Comparison of ENCODE assay signal across 12 mouse cellular contexts in the genomic region with DNA sequence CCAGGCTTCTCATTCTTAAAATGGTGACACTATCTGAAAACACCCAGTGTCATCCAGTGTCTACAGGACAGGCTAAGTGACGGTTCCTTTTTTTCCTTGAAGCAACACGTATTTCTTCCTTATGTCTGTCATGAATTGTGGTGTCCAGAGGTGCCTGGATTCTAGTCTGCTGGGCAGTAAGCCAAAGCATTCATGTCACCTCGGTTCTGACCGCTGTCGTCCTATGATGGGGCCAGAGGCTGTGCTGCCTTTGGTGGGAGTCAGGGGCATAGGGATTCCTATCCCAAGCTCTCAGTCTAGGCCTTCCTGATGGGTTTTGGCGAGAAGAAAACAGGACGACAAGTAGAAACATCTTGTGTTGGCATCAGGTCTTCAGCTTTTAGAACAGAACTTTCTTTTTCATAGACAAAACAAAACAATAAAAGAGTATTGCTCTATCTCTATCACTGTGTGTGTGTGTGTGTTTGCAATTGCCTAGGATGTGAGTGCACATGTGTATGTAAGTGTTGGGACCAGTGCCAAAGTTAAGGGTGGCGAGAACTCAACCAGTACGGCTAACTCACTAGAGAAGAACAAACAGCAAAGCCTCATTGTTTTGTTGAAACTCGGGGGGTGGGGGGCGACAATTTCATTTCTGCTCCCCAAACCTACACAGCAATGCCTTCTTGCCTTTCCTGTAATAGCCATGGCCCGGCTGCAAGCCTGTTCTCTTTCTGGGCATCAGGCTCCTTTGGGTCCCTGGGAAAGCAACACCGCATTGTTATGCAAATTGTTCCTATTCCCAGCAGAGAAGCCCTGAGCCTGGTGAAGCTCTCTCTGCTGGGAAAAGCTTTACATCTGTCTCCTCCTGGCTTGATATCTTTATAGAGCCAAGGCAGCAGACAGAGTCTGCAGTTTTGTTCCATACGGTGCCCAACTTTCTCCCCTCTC.
DNase-seq lines count a peak whose midpoint lies in the region; ATAC-seq and TF ChIP-seq lines count a peak whose summit lies in the region.
"Had no signal": no experiment of that assay in that cellular context is flagged by ENCODE, and none has a peak within 500 bp of the region (broad histone marks: within the 10 kb centered on the region; RNA-seq: fewer than 3 reads in every experiment).

No protein-coding gene starts in this region.

- H3K4me3 ChIP-seq in gastrocnemius, adult 2 months: no peak overlapping the region
- no peak overlapping the region for H3K4me3 ChIP-seq in ES-E14 (ENCODE audit: insufficient read depth in 1 of 2, low read depth in 1 of 2, low read length in 2 of 2, poor library complexity in 1 of 2, severe bottlenecking in 1 of 2)
- H3K4me3 ChIP-seq in forebrain, embryonic 16.5 days (replicated peaks; ENCODE audit: low read length): no peak overlapping the region
- no peak overlapping the region for H3K4me3 ChIP-seq in midbrain, embryonic 11.5 days (ENCODE audit: low read depth, low read length)
- no peak overlapping the region for H3K4me3 ChIP-seq in intestine, embryonic 15.5 days (replicated peaks)
- H3K4me3 ChIP-seq: limb, embryonic 15.5 days had no signal

- in situ Hi-C loops in ES-E14 (cut with MboI; ENCODE audit: low sequenced_read_pairs in 2 of 2, unreplicated experiment in 2 of 2): no loop called here

- H3K36me3 ChIP-seq in ES-E14 (ENCODE audit: control insufficient read depth, insufficient read depth, low read length, poor library complexity, severe bottlenecking): no peaks in the 10 kb centered on the region
- H3K36me3 ChIP-seq in forebrain, embryonic 16.5 days (ENCODE audit: control insufficient read depth, insufficient read depth): no peaks in the 10 kb centered on the region
- no peaks in the 10 kb centered on the region for H3K36me3 ChIP-seq in midbrain, embryonic 11.5 days (ENCODE audit: control insufficient read depth, insufficient read depth, low read length)
- no peaks in the 10 kb centered on the region for H3K36me3 ChIP-seq in intestine, embryonic 15.5 days
- H3K36me3 ChIP-seq: limb, embryonic 15.5 days had no signal

- no peak overlapping the region for H3K9ac ChIP-seq in ES-E14 (ENCODE audit: insufficient read depth, low read depth, low read length, poor library complexity, severe bottlenecking)
- no peak overlapping the region for H3K9ac ChIP-seq in forebrain, embryonic 16.5 days (replicated peaks; ENCODE audit: low read depth, low read length)
- no peak overlapping the region for H3K9ac ChIP-seq in midbrain, embryonic 11.5 days (ENCODE audit: low read length)
- no peak overlapping the region for H3K9ac ChIP-seq in intestine, embryonic 15.5 days
- H3K9ac ChIP-seq: limb, embryonic 15.5 days had no signal

- H3K4me1 ChIP-seq in ES-E14 (ENCODE audit: control insufficient read depth in 2 of 2, insufficient read depth in 2 of 2, low read length in 2 of 2, poor library complexity in 1 of 2): peaks cover 3 to 4% of the 10 kb centered on the region in 2 experiments; a peak in 2 of 4 replicates
- peaks cover 12% of the 10 kb centered on the region for H3K4me1 ChIP-seq in forebrain, embryonic 16.5 days (replicated peaks; ENCODE audit: control insufficient read depth, insufficient read depth, low read length)
- H3K4me1 ChIP-seq in midbrain, embryonic 11.5 days (ENCODE audit: control insufficient read depth, insufficient read depth, low read length): peaks cover 18% of the 10 kb centered on the region
- H3K4me1 ChIP-seq in intestine, embryonic 15.5 days (replicated peaks): 0 out of 2 replicates have a peak, but pooled peaks cover 2% of the 10 kb centered on the region

- intact Hi-C loops in gastrocnemius, adult 2 months (cut with DNase I): no loop called here

- no peaks in the 10 kb centered on the region for H3K9me3 ChIP-seq in ES-E14 (ENCODE audit: control insufficient read depth, insufficient read depth, low read depth, low read length)
- no peaks in the 10 kb centered on the region for H3K9me3 ChIP-seq in forebrain, embryonic 16.5 days (ENCODE audit: control insufficient read depth, low read length)
- H3K9me3 ChIP-seq in midbrain, embryonic 11.5 days (ENCODE audit: control insufficient read depth, low read length): no peaks in the 10 kb centered on the region
- H3K9me3 ChIP-seq in intestine, embryonic 15.5 days: no peaks in the 10 kb centered on the region
- H3K9me3 ChIP-seq: limb, embryonic 15.5 days had no signal

- WGBS in forebrain, embryonic 16.5 days: 31% methylated on average over 14 of the region's 14 CpGs
- WGBS in midbrain, embryonic 11.5 days: 41% methylated on average over 14 of the region's 14 CpGs
- WGBS in intestine, embryonic 15.5 days: 55% methylated on average over 14 of the region's 14 CpGs

- H3K4me2 ChIP-seq in forebrain, embryonic 16.5 days (ENCODE audit: low read length): peak overlapping the region; percentile 11
- 0 out of 2 replicates have a peak overlapping the region, but pooled peaks have one; percentile 16 for H3K4me2 ChIP-seq in midbrain, embryonic 11.5 days
- no peak overlapping the region for H3K4me2 ChIP-seq in intestine, embryonic 15.5 days (replicated peaks)
- H3K4me2 ChIP-seq: limb, embryonic 15.5 days had no signal

- TF ChIP-seq CTCF in gastrocnemius, adult 2 months (IDR thresholded peaks at IDR 0.05): no peak

- ATAC-seq in forebrain, embryonic 16.5 days: peak; percentile 75
- peak; percentile 86 for ATAC-seq in midbrain, embryonic 11.5 days (ENCODE audit: low FRiP score)
- ATAC-seq in intestine, embryonic 15.5 days: no peak
- ATAC-seq: intestine, embryonic 16.5 days had no signal

- DNase-seq in gastrocnemius, adult 2 months: no peak
- no peak for DNase-seq in gastrocnemius, adult 18-20 months (ENCODE audit: low spot score)
- DNase-seq in ES-E14 (ENCODE audit: low read depth, low spot score): peak; percentile 56
- DNase-seq in midbrain, embryonic 11.5 days (ENCODE audit: low spot score, missing footprints): peak; percentile 92
- DNase-seq in adrenal gland, postnatal 36 days: no peak
- no peak for DNase-seq in spleen, adult 12 weeks (ENCODE audit: low spot score)
- DNase-seq: B cell, adult 2 months; right cerebral cortex, postnatal 14 days had no signal

- H3K27me3 ChIP-seq in forebrain, embryonic 16.5 days (replicated peaks; ENCODE audit: control insufficient read depth, insufficient read depth, low read length): peaks cover 20% of the 10 kb centered on the region; the same call in 1 of the 2 replicates
- H3K27me3 ChIP-seq in midbrain, embryonic 11.5 days (ENCODE audit: control insufficient read depth, insufficient read depth, low read length): no peaks in the 10 kb centered on the region
- H3K27me3 ChIP-seq in intestine, embryonic 15.5 days (replicated peaks): no peaks in the 10 kb centered on the region
- H3K27me3 ChIP-seq: limb, embryonic 15.5 days had no signal

- 0 out of 2 replicates have a peak overlapping the region, but pooled peaks have one; percentile 4 for H3K27ac ChIP-seq in gastrocnemius, adult 2 months
- no peak overlapping the region for H3K27ac ChIP-seq in ES-E14 (ENCODE audit: insufficient read depth, low read depth, low read length, poor library complexity, severe bottlenecking)
- H3K27ac ChIP-seq in forebrain, embryonic 16.5 days (ENCODE audit: low read length): no peak overlapping the region
- H3K27ac ChIP-seq in midbrain, embryonic 11.5 days (ENCODE audit: low read depth, low read length): no peak overlapping the region; the same call in 1 of the 2 replicates
- no peak overlapping the region for H3K27ac ChIP-seq in intestine, embryonic 15.5 days
- H3K27ac ChIP-seq: limb, embryonic 15.5 days had no signal

TF ChIP-seq in ES-E14, 5 proteins besides CTCF, POLR2A, EP300 and RAD21:
- no peak for TF ChIP-seq CHD2 (IDR thresholded peaks at IDR 0.05; ENCODE audit: low read depth, low read length)
- TF ChIP-seq HCFC1 (IDR thresholded peaks at IDR 0.05; ENCODE audit: borderline replicate concordance, insufficient read depth, low read length): no peak
- no peak for TF ChIP-seq MAFK (IDR thresholded peaks at IDR 0.05; ENCODE audit: insufficient read depth, low read depth, low read length)
- no peak for TF ChIP-seq ZNF384 (IDR thresholded peaks at IDR 0.05; ENCODE audit: low read depth, low read length)
- TF ChIP-seq ZC3H11A (IDR thresholded peaks at IDR 0.05; ENCODE audit: borderline replicate concordance, low read depth, low read length): no peak

Comparison
In these comparisons a context has a peak if more than half of its experiments do, and no peak if none do; other contexts are left out.
1. DNase-seq: peak in ES-E14 (single experiment) and midbrain, embryonic 11.5 days (single experiment); none in gastrocnemius, adult 2 months (single experiment), gastrocnemius, adult 18-20 months (single experiment), adrenal gland, postnatal 36 days (0 of 2) and spleen, adult 12 weeks (single experiment).